Mouse (Mus musculus) hindbrain, postnatal 0 days (tissue): ENCODE measurements around the gene Ralgps2. TPM values are rescaled to one million over a fixed set of nuclear protein-coding genes. Genes with fewer than 3 reads are reported as not detected.

Source experiments
- ATAC-seq: fragments of 200-750 bp; cut with Nextera tagmentation; 2 replicates; pipeline ENCODE4 v1.8.0; 2017; ENCODE audit warnings: mild to moderate bottlenecking, moderate TSS enrichment, moderate library complexity
- DNase-seq: peaks from one replicate; pipeline ENCODE4 v3.0.0-alpha.2; 2015; ENCODE audit warnings: low spot score
- H3K27ac ChIP-seq: fragments of 300-500 bp; sonication (generic); 2 replicates; pipeline ENCODE4 v1.5.1; 2014; ENCODE audit warnings: mild to moderate bottlenecking
- H3K27me3 ChIP-seq: fragments of 300-500 bp; sonication (generic); 2 replicates; pipeline ENCODE4 v1.6.1; 2014; ENCODE audit warnings: low read length, mixed read lengths; ENCODE audit not compliant: insufficient read depth
- H3K36me3 ChIP-seq: fragments of 300-500 bp; sonication (generic); 2 replicates; pipeline ENCODE4 v1.6.1; 2014; ENCODE audit warnings: low read length, mixed read lengths; ENCODE audit not compliant: insufficient read depth
- H3K4me1 ChIP-seq: fragments of 300-500 bp; sonication (generic); 2 replicates; pipeline ENCODE4 v1.6.1; 2014; ENCODE audit warnings: antibody characterized with exemption, low read length, mixed read lengths; ENCODE audit not compliant: insufficient read depth
- H3K4me2 ChIP-seq: fragments of 300-500 bp; sonication (generic); 2 replicates; pipeline ENCODE4 v1.6.1; 2014; ENCODE audit warnings: low read depth, mild to moderate bottlenecking, low read length, moderate library complexity, mixed read lengths
- H3K4me3 ChIP-seq: fragments of 300-500 bp; sonication (generic); 2 replicates; pipeline ENCODE4 v1.5.1; 2014; ENCODE audit warnings: low read length
- H3K9ac ChIP-seq: fragments of 300-500 bp; sonication (generic); replicated peaks from 2 replicates; pipeline ENCODE4 v1.6.1; 2014; ENCODE audit warnings: mild to moderate bottlenecking, low read length, moderate library complexity, mixed read lengths
- H3K9me3 ChIP-seq: fragments of 300-500 bp; sonication (generic); 2 replicates; pipeline ENCODE4 v1.6.1; 2016; ENCODE audit warnings: low read length, mixed read lengths
- CTCF ChIP-seq: IDR thresholded peaks from 2 replicates; pipeline ENCODE4 v1.5.1; 2016; ENCODE audit warnings: antibody characterized with exemption, control low read depth, low read depth
- WGBS: fragments of 180-500 bp; shearing (Covaris S2); extraction: QIAGEN DNeasy Blood & Tissue Kit; methylation state at CpG from one replicate; pipeline ENCODE4 v1.1.7; 2014; 5-methylcytosine and 5-hydroxymethylcytosine counted together
- polyA plus RNA-seq: library from polyadenylated mRNA; unstranded; fragments of >200 nt; fragmentation: Nextera tagmentation; extraction: Ambion mirVana; gene quantifications from 2 replicates; pipeline ENCODE4 v1.2.1, GENCODE M21; 2015
- total RNA-seq: library from RNA; depleted of rRNA; stranded (reverse); fragments of >200 nt; gene quantifications from 2 replicates; pipeline ENCODE4 v1.2.3, GENCODE M21; 2014

The Ralgps2 gene
- total and polyA plus RNA-seq, 2 experiments from 2014 or later, result 52.8 to 70.1 TPM

GRCm38 (mm10) chr1:156852409-156852808 is 87.0 kb downstream of the Ralgps2 start:
- DNase-seq (no peak), ATAC-seq (no peak)
- Histone ChIP-seq H3K36me3 (no peaks in the 10 kb centered on the region), H3K4me1 (no peaks in the 10 kb centered on the region), H3K4me3 (no peak overlapping the region), H3K4me2 (no peak overlapping the region), H3K9ac (no peak overlapping the region), H3K27ac (no peak overlapping the region), H3K9me3 (no peaks in the 10 kb centered on the region), H3K27me3 (no peaks in the 10 kb centered on the region)
- 66% methylated on average over 9 of the region's 9 CpGs for WGBS
- no peak for TF ChIP-seq CTCF

DNA sequence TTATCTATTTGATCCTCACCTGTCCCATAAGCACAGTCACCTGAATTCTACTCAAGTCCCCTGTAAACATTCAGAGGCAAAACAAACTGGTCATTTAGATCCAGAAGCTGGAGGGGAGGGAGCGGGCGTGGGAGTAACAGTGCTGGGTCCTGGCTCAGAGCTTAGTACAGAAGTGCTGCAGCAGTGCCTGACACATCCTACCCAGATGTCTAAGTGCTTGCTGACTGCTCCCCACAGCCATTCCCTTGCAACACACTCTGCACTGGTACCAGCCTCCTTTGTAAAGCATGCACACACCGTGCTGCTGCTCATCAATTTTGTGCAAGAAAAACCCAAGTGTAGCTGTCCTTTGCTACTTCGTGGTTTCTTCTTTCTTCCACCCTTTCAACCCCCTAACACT is 92.3 kb downstream of the Ralgps2 start:
- WGBS, result 72% methylated on average over 4 of the region's 4 CpGs
- ATAC-seq (no peak), DNase-seq (no peak)
- Histone ChIP-seq H3K9me3 (no peaks in the 10 kb centered on the region), H3K4me2 (no peak overlapping the region), H3K9ac (no peak overlapping the region), H3K27me3 (no peaks in the 10 kb centered on the region), H3K27ac (no peak overlapping the region), H3K36me3 (no peaks in the 10 kb centered on the region), H3K4me1 (no peaks in the 10 kb centered on the region), H3K4me3 (no peak overlapping the region)
- TF ChIP-seq CTCF, result no peak

DNA sequence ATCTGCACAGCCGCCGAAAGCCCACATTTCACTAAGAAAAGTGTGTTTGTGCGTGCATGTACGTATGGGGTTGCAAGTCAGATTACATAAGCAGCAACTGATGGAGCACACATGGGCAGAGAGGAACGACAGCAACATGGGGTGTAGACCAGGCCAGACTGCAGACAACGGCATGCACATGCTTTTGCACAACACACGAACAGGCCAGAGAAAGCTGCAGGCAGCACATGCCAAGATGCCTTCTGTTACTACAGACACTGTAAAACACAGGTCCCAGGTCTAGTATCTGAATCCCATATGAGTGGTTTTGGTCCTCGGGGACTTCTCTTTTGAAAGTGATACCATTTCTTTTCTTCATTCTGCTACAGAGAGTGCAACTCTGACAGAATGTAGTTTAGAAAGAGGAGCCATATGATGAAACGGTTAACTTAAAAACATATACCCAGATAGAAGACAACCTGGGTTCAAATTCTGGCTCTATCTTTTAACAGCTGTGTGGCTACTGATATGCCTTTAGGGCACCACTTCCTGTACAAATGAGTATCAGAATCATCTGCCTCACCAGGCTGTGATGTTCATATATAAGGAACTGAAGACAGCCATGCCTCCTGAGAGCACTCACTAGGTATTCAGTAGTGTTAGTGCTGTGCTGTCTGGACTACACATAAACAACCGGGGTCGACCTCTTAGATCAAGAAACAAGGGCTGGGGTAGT is 97.6 kb downstream of the Ralgps2 start:
- Histone ChIP-seq H3K4me1 (0 out of 2 replicates have a peak, but pooled peaks cover 8% of the 10 kb centered on the region), H3K27ac (no peak overlapping the region), H3K4me2 (no peak overlapping the region), H3K9ac (no peak overlapping the region), H3K4me3 (no peak overlapping the region), H3K9me3 (no peaks in the 10 kb centered on the region), H3K27me3 (no peaks in the 10 kb centered on the region), H3K36me3 (no peaks in the 10 kb centered on the region)
- WGBS, result 74% methylated on average over 11 of the region's 11 CpGs
- no peak for DNase-seq
- no peak for ATAC-seq
- no peak for TF ChIP-seq CTCF

- no peak for TF ChIP-seq CTCF
- no peaks in the 10 kb centered on the region for H3K36me3 ChIP-seq
- no peak overlapping the region; the same call in 1 of the 2 replicates for H3K4me3 ChIP-seq
- no peak overlapping the region for H3K9ac ChIP-seq
- WGBS, result 9% methylated on average over 6 of the region's 6 CpGs
- H3K4me1 ChIP-seq, result 0 out of 2 replicates have a peak, but pooled peaks cover 8% of the 10 kb centered on the region
- ATAC-seq (peak; percentile 74), DNase-seq (peak; percentile 67)
- no peaks in the 10 kb centered on the region for H3K9me3 ChIP-seq
- H3K4me2 ChIP-seq, result peak overlapping the region; percentile 44
- H3K27me3 ChIP-seq, result no peaks in the 10 kb centered on the region
- H3K27ac ChIP-seq, result no peak overlapping the region
Observed at GRCm38 (mm10) chr1:156838695-156839094, 100.7 kb downstream of the Ralgps2 start.

DNA sequence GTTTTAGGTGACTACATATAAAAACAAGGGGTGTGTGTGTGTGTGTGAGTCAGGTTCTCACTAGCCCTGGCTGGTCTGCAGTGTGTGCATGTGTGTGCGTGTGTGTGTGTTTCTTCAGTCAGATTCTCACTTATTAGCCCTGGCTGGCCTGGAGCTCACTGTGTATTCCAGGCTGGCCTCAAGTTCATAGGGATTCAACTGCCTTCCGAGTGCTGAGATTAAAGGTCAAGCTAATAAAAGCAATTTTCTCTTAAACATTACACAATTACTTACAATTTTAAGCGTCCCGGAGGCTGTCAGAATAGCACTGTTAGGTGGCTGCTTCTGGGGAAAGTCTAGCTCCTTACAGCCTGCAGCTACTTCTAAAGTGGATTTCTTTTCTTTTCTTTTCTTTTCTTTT is 101.2 kb downstream of the Ralgps2 start, which contains the start of gene Angptl1:
Gene Angptl1 (plus strand): TSS at position 386 of the 400 bp plus-strand sequence.
- no peak for DNase-seq
- 45% methylated on average over 4 of the region's 4 CpGs for WGBS
- no peaks in the 10 kb centered on the region for H3K36me3 ChIP-seq
- ATAC-seq, result no peak
- 0 out of 2 replicates have a peak, but pooled peaks cover 8% of the 10 kb centered on the region for H3K4me1 ChIP-seq
- no peak within 1 kb of the TSS for H3K9ac ChIP-seq
- no peaks in the 10 kb centered on the region for H3K9me3 ChIP-seq
- H3K27ac ChIP-seq, result no peak within 1 kb of the TSS
- no peaks in the 10 kb centered on the region for H3K27me3 ChIP-seq
- peak within 1 kb of the TSS; percentile 44 for H3K4me2 ChIP-seq
- H3K4me3 ChIP-seq, result no peak within 1 kb of the TSS; the same call in 1 of the 2 replicates
- no peak for TF ChIP-seq CTCF

DNA sequence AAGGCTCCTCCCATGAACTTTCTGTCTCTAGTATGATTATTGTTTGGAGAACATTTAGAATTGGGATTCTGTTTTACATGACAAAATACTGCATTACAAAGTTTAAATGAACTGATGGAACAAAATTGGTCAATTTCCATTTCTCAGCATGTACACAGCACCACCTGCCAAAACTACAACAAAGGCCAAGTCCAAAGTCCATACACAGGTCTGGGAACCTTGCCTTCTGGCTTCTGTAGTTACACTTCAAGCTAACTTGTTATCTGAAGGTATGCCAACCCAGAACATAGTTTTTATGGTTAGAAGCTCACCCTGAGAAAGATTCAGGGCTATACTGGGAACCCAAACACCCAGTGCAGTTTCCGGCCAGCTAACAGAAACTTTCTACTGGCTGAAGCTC is 120.2 kb downstream of the Ralgps2 start:
- WGBS, result 98% methylated on average over 1 of the region's 1 CpGs
- no peaks in the 10 kb centered on the region for H3K4me1 ChIP-seq
- H3K4me2 ChIP-seq, result no peak overlapping the region
- no peak overlapping the region for H3K27ac ChIP-seq
- peaks cover 28% of the 10 kb centered on the region for H3K36me3 ChIP-seq
- no peak for TF ChIP-seq CTCF
- DNase-seq (no peak), ATAC-seq (no peak)
- H3K27me3 ChIP-seq, result no peaks in the 10 kb centered on the region
- no peaks in the 10 kb centered on the region for H3K9me3 ChIP-seq
- H3K9ac ChIP-seq, result no peak overlapping the region
- H3K4me3 ChIP-seq, result no peak overlapping the region

DNA sequence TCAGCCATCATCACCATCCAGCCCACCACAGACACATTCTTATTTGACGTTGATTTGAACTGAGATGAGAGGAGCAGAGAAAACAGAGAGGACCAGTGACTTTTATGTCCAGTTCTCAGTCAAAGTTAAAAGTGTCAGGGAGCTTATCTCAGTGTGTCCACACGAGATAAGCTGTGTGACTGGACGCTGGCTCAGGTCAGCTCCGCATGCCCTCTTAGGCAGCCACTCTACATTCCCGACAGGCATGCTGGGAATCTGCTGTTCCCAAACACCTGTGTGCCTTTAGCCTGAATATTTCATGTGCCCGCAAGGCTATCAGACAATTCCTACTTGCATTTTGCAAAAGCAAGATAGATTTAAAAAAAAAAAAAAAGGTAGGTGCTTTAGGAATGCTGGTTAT is 125.9 kb downstream of the Ralgps2 start:
- 72% methylated on average over 6 of the region's 6 CpGs for WGBS
- DNase-seq (no peak), ATAC-seq (no peak)
- H3K36me3 ChIP-seq, result peaks cover 22% of the 10 kb centered on the region
- no peak overlapping the region for H3K4me2 ChIP-seq
- no peak overlapping the region for H3K4me3 ChIP-seq
- H3K9me3 ChIP-seq, result no peaks in the 10 kb centered on the region
- no peak overlapping the region for H3K9ac ChIP-seq
- H3K27ac ChIP-seq, result no peak overlapping the region
- no peak for TF ChIP-seq CTCF
- H3K27me3 ChIP-seq, result no peaks in the 10 kb centered on the region
- H3K4me1 ChIP-seq, result no peaks in the 10 kb centered on the region
